Mouse (Mus musculus) frontal cortex, postnatal 36 days (tissue): ENCODE measurements around the gene Btla.

Source experiments
- DNase-seq, 2 experiments: peaks; one replicate each; pipeline ENCODE4 v3.0.0; 2022; ENCODE audit warnings: low spot score in 2 of 2

The Btla gene

DNA sequence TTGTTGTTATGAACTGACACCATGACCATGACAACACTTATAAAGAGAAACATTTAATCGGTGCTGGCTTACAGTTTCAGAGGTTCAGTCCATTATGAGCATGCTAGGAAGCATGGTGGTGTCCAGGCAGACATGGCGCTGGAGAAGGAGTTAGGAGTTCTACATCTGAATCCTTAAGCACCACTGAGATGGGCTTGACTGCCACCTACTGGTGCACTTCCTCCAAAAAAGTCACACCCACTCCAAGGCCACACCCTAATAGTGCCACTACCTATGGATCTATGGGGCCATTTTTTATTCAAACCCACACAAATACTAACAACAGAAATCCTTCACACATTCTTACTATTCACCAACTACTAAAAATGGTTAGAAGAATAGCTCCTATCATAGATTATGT lies 35.5 kb downstream of the Btla start:
- no peak for DNase-seq

DNA sequence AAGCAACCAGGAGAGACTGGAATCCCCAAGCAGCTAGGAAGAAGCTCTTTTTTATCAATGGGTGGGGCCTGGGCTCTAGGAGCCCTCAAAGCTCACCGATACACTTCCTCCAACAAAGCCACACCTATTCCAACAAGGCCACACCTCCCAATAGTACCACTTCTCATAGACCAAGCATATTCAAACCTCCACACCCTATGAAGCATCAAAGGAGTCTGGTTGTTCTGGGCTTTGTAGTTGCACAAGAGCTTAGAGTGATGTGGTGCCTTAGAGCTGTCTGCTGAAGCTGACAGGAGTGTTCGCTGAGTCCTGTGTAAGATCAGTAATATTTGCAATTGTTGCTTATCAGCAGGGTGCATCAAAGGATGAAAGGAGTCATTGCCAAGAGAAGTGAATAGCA lies 37.2 kb downstream of the Btla start:
- DNase-seq = no peak

DNA sequence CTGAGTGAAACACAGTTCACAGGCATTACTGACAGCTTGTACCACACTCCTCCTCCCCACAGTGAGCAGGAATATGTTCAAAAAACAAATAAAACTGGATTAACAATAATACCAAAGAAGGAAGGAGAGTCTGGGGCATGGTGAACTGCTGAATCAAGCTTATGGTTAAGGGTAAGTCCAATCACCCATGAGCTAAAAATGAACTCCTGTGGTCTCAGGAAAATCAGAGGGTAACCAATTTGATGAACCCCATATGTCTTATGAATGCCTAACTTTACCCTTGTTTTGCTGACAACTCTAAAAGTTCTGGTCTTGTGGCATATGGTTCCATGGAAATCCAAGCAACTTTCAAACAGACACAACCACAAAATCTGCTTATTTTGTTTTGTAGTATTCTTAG lies 37.9 kb downstream of the Btla start:
- no peak for DNase-seq

DNA sequence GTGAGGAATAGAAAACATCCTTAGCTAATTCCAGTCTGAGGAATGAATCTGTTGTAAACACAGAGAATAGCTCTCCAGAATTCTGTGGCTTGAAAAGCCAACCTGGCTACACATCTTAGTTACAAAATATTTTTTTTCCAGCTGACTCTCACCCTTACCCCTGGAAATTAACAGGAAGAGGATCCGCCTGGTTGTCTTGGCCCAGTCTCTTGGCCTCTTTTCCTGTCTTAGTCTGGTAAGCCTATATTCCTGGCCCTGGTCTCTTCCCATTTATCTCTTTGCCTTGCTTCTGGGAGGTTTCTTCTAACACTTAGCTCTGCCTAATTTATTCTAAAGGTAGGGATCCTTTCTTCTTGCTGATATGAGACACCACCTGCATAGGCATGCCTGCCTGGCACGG lies 45.8 kb downstream of the Btla start:
- no peak for DNase-seq

DNA sequence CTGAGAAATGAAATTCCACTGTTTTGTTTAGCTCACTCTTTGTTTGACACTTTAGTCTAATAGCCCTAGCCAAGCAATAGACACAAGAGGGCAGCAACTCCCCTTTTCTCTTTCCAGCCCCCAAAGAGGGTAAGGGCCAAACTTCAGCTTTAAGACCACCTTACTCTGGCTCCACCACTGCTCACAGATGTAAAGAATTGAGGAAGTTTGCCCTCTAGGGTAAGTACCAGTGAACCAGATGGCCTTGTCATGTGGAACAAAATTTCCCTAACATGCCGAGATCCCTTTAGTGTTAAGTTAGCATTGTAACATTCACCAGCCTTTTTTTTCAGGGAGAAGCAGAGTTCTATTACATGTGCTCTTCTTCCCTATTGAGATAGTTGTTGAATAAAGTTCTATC lies 59.0 kb downstream of the Btla start:
- no peak for DNase-seq

DNA sequence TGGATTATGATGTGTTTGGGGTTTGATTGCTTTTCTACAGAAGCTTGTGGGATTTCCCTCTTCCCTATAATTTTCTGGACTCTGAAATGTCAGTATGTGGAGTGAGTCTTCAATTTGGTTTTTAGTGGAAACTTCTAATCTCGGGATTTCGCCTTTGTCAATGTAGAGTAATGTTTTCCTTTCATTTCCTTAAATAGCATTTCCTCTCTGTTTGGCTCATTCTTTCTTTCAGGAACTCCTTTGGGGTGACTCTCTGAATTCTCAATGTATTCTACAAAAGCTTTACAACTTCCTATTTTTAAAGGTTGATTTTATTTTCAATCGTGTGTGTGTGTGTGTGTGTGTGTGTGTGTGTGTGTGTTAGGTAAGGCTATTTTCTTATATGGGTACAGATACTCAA lies 73.7 kb downstream of the Btla start:
- no peak for DNase-seq
